Mouse (Mus musculus): ENCODE results near the gene Ddx18.

The Ddx18 gene

GRCm38 (mm10) chr1:121567521-121568489 lies at the start of gene Ddx18:
Ddx18 (minus strand) TSS chr1:121567989.
- peak; percentile 98 for DNase-seq

GRCm38 (mm10) chr1:121608000-121608399 lies 40.2 kb upstream of the Ddx18 start:
- DNase-seq = no peak

GRCm38 (mm10) chr1:121605118-121605517 lies 37.3 kb upstream of the Ddx18 start:
- peak; percentile 66 for DNase-seq

- DNase-seq = no peak
These were observed 34.1 kb upstream of the Ddx18 start for GRCm38 (mm10) chr1:121601893-121602292.

GRCm38 (mm10) chr1:121601084-121601483 lies 33.3 kb upstream of the Ddx18 start:
- DNase-seq = peak; percentile 20

GRCm38 (mm10) chr1:121598421-121598820 lies 30.6 kb upstream of the Ddx18 start:
- no peak for DNase-seq

GRCm38 (mm10) chr1:121596951-121597625 lies 29.3 kb upstream of the Ddx18 start:
- no peak for DNase-seq

GRCm38 (mm10) chr1:121584838-121585237 lies 17.0 kb upstream of the Ddx18 start:
- DNase-seq = no peak

- DNase-seq = no peak
These were observed 13.5 kb upstream of the Ddx18 start for GRCm38 (mm10) chr1:121581133-121581855.

- DNase-seq = no peak
These were observed 9.7 kb upstream of the Ddx18 start for GRCm38 (mm10) chr1:121577491-121577890.

- DNase-seq = no peak
These were observed 2.7 kb upstream of the Ddx18 start for GRCm38 (mm10) chr1:121570522-121570921.

- no peak for DNase-seq
These were observed 9.9 kb downstream of the Ddx18 start for GRCm38 (mm10) chr1:121557861-121558260.

- no peak for DNase-seq
These were observed 16.3 kb downstream of the Ddx18 start for GRCm38 (mm10) chr1:121551457-121551835.

- no peak for DNase-seq
These were observed 16.9 kb downstream of the Ddx18 start for GRCm38 (mm10) chr1:121550801-121551456.

GRCm38 (mm10) chr1:121549456-121549855 lies 18.3 kb downstream of the Ddx18 start:
- no peak for DNase-seq

- no peak for DNase-seq
These were observed 19.1 kb downstream of the Ddx18 start for GRCm38 (mm10) chr1:121548667-121549066.

GRCm38 (mm10) chr1:121546844-121547243 lies 20.9 kb downstream of the Ddx18 start:
- no peak for DNase-seq

GRCm38 (mm10) chr1:121540361-121540760 lies 27.4 kb downstream of the Ddx18 start:
- no peak for DNase-seq

- DNase-seq = no peak
These were observed 36.4 kb downstream of the Ddx18 start for GRCm38 (mm10) chr1:121531439-121531838.

- DNase-seq = no peak
These were observed 38.5 kb downstream of the Ddx18 start for GRCm38 (mm10) chr1:121529286-121529685.

- DNase-seq = no peak
These were observed 39.4 kb downstream of the Ddx18 start, which contains the start of gene Htr5b for GRCm38 (mm10) chr1:121528399-121528720. Htr5b (minus strand) TSS chr1:121528465.

GRCm38 (mm10) chr1:121527600-121528398 lies 40.0 kb downstream of the Ddx18 start:
- DNase-seq = no peak
